Mouse (Mus musculus) left cerebral cortex, adult 2 months (tissue): ENCODE measurements around the gene Gm13278. TPM values are rescaled to one million over a fixed set of nuclear protein-coding genes. Genes with fewer than 3 reads are reported as not detected.
"Not testable (repeated sequence)": the region's sequence is repeated elsewhere in the genome, so short reads cannot be mapped to it uniquely, and the experiment has no call there.

ENCODE experiments used
- DNase-seq, 2 experiments: peaks; one replicate each; pipeline ENCODE4 v3.0.0; 2021 to 2022; ENCODE audit warnings: low spot score in 2 of 2, mixed read lengths in 1 of 2; ENCODE audit errors: extremely low spot score in 1 of 2
- H3K27ac ChIP-seq: fragments of 200-600 bp; 2 replicates; pipeline ENCODE4 v1.8.1; 2022
- H3K4me3 ChIP-seq: fragments of 200-600 bp; 2 replicates; pipeline ENCODE4 v1.8.1; 2022
- CTCF ChIP-seq: fragments of 200-600 bp; IDR thresholded peaks from 2 replicates; pipeline ENCODE4 v1.8.1; 2022; ENCODE audit warnings: antibody characterized with exemption, mild to moderate bottlenecking, moderate library complexity
- intact Hi-C: fragments of 180-260 bp; cut with DNase I; formaldehyde crosslinking; loops from one replicate; pipeline ENCODE4 v1.15.1; 2025
- total RNA-seq, 2 experiments: library from RNA; stranded (reverse); gene quantifications; 2 replicates each; pipeline ENCODE4 v1.2.3; 2021

The Gm13278 gene
- total RNA-seq, 2 experiments from 2014 or later = not detected

DNA sequence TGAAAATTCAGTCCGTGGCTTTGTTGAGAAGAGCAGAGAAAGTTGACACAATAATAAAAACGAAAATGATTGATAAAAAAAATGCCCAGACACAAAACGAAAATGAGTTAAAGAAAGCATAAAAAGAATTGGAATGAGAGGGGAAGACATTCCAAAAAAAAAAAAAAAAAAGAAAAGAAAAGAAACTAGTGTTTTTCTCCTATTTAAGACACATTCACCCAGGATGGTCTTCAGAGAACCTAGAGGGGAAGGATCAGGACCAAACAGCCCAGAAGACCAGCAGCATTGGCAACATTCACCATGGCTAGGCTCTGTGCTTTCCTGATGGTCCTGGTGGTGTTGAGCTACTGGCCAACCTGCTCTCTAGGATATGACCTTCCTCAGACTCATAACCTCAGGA, 24.6 kb downstream of the Gm13278 start, which contains the start of gene Ifna7:
Ifna7 (plus strand) TSS at position 301 of the 400 bp plus-strand sequence.
- no peak within 1 kb of the TSS for H3K27ac ChIP-seq
- no peak for TF ChIP-seq CTCF
- H3K4me3 ChIP-seq = no peak within 1 kb of the TSS
- intact Hi-C loops = no loop called here
- DNase-seq = no peak

DNA sequence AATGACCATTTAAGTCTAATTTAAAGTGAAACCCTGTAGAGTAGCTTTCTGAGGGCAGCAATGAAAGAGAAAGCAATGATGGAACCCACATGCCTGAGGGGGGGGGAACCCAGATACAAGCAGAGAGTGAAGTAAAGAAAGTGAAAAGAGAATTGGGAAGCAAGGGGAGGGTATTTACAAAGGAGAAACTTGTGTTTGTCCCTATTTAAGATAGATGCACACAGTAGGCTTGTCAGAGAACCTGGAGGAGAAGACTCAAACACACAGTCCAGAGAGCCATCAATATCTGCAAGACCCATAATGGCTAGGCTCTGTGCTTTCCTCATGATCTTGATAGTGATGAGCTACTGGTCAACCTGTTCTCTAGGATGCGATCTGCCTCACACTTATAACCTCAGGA, 28.3 kb downstream of the Gm13278 start, which contains the start of gene Ifna11:
Ifna11 (plus strand) TSS at position 301 of the 400 bp plus-strand sequence.
- Histone ChIP-seq H3K4me3 (no peak within 1 kb of the TSS), H3K27ac (no peak within 1 kb of the TSS)
- intact Hi-C loops = no loop called here
- TF ChIP-seq CTCF = no peak
- DNase-seq = no peak

DNA sequence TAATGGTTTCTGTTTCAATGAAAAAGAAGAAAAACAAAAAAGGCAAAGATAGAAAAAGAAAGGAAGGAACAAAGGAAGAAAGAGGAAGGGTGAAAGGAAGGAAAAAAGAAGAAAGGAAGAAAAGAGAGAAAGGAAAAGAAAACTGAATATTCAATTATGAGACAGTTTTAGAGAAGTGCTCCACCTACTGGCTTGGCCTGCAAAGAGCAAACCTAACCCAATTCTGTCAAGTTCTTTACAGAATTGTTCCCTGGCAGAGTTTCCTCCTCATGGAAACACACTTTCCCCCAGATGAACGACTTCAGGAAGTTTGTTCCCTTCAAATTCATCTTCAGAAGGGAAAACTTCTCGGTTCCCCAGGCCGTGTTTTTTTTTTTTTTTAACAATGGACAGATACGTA, 31.6 kb downstream of the Gm13278 start:
- intact Hi-C loops = no loop called here
- DNase-seq = peak in 1 of 2 experiments; percentile 17
- peak; percentile 61 for TF ChIP-seq CTCF
- H3K4me3 ChIP-seq = no peak overlapping the region
- H3K27ac ChIP-seq = no peak overlapping the region

DNA sequence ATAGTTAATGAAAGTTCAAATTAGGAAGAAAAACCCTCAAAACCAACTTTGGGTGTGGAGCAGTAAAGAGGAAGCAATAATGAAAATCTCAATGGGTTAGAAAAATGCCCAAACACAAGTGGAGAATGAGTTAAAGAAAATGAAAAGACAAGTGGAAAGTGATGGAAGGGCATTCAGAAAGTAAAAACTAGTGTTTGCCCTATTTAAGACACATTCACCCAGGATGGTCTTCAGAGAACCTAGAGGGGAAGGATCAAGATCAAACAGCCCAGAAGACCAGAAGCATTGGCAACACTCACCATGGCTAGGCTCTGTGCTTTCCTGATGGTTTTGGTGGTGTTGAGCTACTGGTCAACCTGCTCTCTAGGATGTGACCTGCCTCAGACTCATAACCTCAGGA, 35.8 kb downstream of the Gm13278 start, which contains the start of gene Ifna6:
Ifna6 (plus strand) TSS at position 301 of the 400 bp plus-strand sequence.
- intact Hi-C loops, H3K4me3 ChIP-seq, DNase-seq, H3K27ac ChIP-seq: not testable (repeated sequence)

DNA sequence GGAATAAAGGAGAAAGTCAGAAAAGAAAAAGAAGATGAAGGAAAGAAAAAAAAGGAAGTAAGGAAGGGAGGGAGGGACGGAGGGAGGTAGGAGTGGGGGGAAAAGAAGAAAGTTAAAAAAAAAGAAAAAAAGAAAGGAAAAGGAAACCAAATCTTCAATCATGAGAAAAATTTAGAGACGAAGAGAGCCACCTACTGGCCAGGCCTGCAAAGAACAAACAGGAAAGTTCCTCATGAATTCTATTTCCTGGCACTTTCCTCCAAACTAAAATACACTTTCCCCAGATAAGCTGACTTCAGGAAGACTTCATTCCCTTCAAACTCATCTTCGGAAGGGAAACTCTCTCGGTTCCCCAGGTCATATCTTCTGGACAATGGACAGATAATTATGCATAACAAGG, 39.2 kb downstream of the Gm13278 start:
- intact Hi-C loops = no loop called here
- Histone ChIP-seq H3K27ac (no peak overlapping the region), H3K4me3 (no peak overlapping the region)
- peak; percentile 20 to 36 for DNase-seq
- TF ChIP-seq CTCF = peak; percentile 81

DNA sequence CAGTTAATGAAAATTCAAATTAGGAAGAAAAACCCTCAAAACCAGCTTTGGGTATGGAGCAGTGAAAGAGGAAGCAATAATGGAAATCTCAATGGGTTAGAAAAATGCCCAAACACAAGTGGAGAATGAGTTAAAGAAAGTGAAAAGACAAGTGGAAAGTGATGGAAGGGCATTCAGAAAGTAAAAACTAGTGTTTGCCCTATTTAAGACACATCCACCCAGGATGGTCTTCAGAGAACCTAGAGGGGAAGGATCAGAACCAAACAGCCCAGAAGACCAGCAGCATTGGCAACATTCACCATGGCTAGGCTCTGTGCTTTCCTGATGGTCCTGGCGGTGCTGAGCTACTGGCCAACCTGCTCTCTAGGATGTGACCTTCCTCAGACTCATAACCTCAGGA, 43.9 kb downstream of the Gm13278 start, which contains the start of gene Ifna5:
Ifna5 (plus strand) TSS at position 301 of the 400 bp plus-strand sequence.
- H3K4me3 ChIP-seq, H3K27ac ChIP-seq, DNase-seq, intact Hi-C loops: not testable (repeated sequence)

DNA sequence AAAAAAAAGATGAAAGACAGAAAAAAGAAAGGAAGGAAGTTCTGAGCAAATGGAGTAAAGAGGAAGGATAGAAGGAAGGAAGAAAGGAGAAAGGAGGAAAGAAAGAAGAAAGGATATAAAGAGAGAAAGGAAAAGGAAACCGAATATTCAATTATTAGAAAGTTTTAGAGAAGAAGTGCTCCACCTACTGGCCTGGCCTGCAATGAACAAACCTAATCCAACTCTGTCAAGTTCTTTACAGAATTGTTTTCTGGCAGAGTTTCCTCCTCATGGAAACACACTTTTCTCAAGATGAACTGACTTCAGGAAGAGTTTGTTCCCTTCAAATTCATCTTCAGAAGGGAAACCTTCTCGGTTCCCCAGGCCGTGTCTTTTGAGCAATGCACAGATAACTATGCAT, 47.5 kb downstream of the Gm13278 start:
- TF ChIP-seq CTCF = peak; percentile 77
- Histone ChIP-seq H3K4me3 (no peak overlapping the region), H3K27ac (no peak overlapping the region)
- intact Hi-C loops = no loop called here
- DNase-seq = no peak

DNA sequence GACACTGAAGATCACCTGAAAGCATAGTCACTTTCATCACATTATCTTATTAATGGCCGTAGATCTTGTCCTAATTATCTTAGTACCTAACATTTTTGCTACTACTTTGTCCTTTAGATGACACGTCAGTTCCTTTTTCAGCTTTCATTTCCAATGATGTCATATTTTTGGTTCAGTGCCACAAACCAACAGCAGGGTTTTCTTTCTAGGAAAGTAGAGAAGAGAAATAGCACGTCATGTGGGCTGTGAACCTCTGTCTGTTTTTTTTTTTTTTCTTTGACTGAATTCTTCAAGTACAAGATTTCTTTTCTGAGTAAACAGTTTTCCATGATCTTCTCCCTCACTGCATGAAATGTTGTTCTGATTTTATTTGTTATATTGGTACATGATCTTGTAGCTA, 48.7 kb downstream of the Gm13278 start:
- TF ChIP-seq CTCF = no peak
- intact Hi-C loops = no loop called here

DNA sequence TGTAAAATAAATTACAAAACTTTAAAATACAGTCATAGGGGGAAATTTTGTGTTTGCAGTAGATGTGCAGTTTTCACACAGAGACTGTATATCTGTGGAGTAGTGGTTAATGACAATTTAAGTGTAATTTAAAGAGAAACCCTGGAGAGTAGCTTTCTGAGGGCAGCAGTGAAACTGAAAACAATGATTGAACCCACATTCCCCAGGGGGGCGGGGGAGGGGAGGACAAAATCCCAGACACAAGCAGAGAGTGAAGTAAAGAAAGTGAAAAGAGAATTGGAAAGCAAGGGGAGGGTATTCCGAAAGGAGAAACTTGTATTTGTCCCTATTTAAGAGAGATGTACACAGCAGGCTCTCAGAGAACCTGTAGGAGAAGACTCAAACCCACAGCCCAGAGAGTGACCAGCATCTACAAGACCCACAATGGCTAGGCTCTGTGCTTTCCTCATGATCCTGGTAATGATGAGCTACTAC, 50.1 kb downstream of the Gm13278 start, which contains the start of gene Ifna4:
Ifna4 (plus strand) TSS at position 424 of the 474 bp plus-strand sequence.
- intact Hi-C loops = no loop called here
- H3K4me3 ChIP-seq = no peak within 1 kb of the TSS
- no peak for DNase-seq
- no peak for TF ChIP-seq CTCF
- H3K27ac ChIP-seq = no peak within 1 kb of the TSS

More for the DNA sequence above, 48.7 kb downstream of the Gm13278 start:
- no peak overlapping the region for H3K27ac ChIP-seq
- DNase-seq = no peak
- H3K4me3 ChIP-seq = no peak overlapping the region

Other genes with a start within 250 kb of the Gm13278 start
- gene Ifna15, start 233.3 kb upstream of the Gm13278 start, total RNA-seq = not detected
- gene Ifna14, start 219.8 kb upstream of the Gm13278 start, total RNA-seq = not detected
- gene Ifna9, start 199.2 kb upstream of the Gm13278 start, total RNA-seq = not detected
- not detected for gene Ifna12, start 188.2 kb upstream of the Gm13278 start, total RNA-seq
- gene C87499, start 157.1 kb upstream of the Gm13278 start, total RNA-seq = not detected
- gene Ifna13, start 147.1 kb upstream of the Gm13278 start, total RNA-seq = not detected
- not detected for gene Ifna16, start 114.6 kb upstream of the Gm13278 start, total RNA-seq
- not detected for gene Ifna2, start 107.6 kb upstream of the Gm13278 start, total RNA-seq
- not detected for gene Ifnab, start 100.2 kb upstream of the Gm13278 start, total RNA-seq
- gene Gm26566, start 69.7 kb upstream of the Gm13278 start, total RNA-seq = 1 to 10 TPM in 1 of 2 experiments, under 1 TPM in 1; 0.79 to 1.1 TPM
- 10 to 100 TPM; 96.7 to 97.8 TPM for gene Klhl9, start 69.1 kb upstream of the Gm13278 start, total RNA-seq
- not detected for gene Gm13271, start 36.7 kb upstream of the Gm13278 start, total RNA-seq
- gene Gm13283, start 31.4 kb upstream of the Gm13278 start, total RNA-seq = not detected
- gene Gm13290, start 17.7 kb upstream of the Gm13278 start, total RNA-seq = not detected
- not detected for gene Gm13289, start 14.6 kb upstream of the Gm13278 start, total RNA-seq
- not detected for gene Gm13272, start 11.7 kb upstream of the Gm13278 start, total RNA-seq
- gene Ifnz, start 9.4 kb upstream of the Gm13278 start, total RNA-seq = not detected
- gene Gm13276, start 5.8 kb upstream of the Gm13278 start, total RNA-seq = not detected
- not detected for gene Gm13277, start 2.9 kb upstream of the Gm13278 start, total RNA-seq
- not detected for gene Gm13275, start 2.9 kb downstream of the Gm13278 start, total RNA-seq
- not detected for gene Gm13279, start 5.8 kb downstream of the Gm13278 start, total RNA-seq
- not detected for gene Gm13285, start 8.1 kb downstream of the Gm13278 start, total RNA-seq
- gene Gm13287, start 11.7 kb downstream of the Gm13278 start, total RNA-seq = not detected
- gene Gm13288, start 14.0 kb downstream of the Gm13278 start, total RNA-seq = not detected
- gene Ifna7, start 24.7 kb downstream of the Gm13278 start, total RNA-seq = not detected
- gene Ifna11, start 28.4 kb downstream of the Gm13278 start, total RNA-seq = not detected
- not detected for gene Ifna6, start 35.9 kb downstream of the Gm13278 start, total RNA-seq
- gene Ifna5, start 44.0 kb downstream of the Gm13278 start, total RNA-seq = not detected
- not detected for gene Ifna4, start 50.3 kb downstream of the Gm13278 start, total RNA-seq
- gene Ifna1, start 58.5 kb downstream of the Gm13278 start, total RNA-seq = not detected
- not detected for gene Ifne, start 88.7 kb downstream of the Gm13278 start, total RNA-seq